Mouse (Mus musculus): ENCODE results near the gene Wnt1.
"Not testable (repeated sequence)": the region's sequence is repeated elsewhere in the genome, so short reads cannot be mapped to it uniquely, and the experiment has no call there.

Wnt1 gene

GRCm38 (mm10) chr15:98806809-98807770 lies 17.4 kb downstream of the Wnt1 start:
- DNase-seq: peak in 1 of 2 experiments; percentile 29

- DNase-seq: peak; percentile 26 to 57
These were observed 18.4 kb downstream of the Wnt1 start for GRCm38 (mm10) chr15:98807895-98808650.

GRCm38 (mm10) chr15:98808651-98809134 lies 19.0 kb downstream of the Wnt1 start:
- no peak for DNase-seq

- no peak for DNase-seq
These were observed 19.7 kb downstream of the Wnt1 start, which contains the start of gene Ddn for GRCm38 (mm10) chr15:98809390-98809789. TSS of gene Ddn (minus strand) at chr15:98809490.

- not testable (repeated sequence) for DNase-seq
These were observed 20.6 kb downstream of the Wnt1 start for GRCm38 (mm10) chr15:98810212-98810611.

- no peak for DNase-seq
These were observed 23.2 kb downstream of the Wnt1 start for GRCm38 (mm10) chr15:98812741-98813424.

- no peak for DNase-seq
These were observed 28.5 kb downstream of the Wnt1 start for GRCm38 (mm10) chr15:98818171-98818570.

- no peak for DNase-seq
These were observed 31.3 kb downstream of the Wnt1 start for GRCm38 (mm10) chr15:98820937-98821336.

GRCm38 (mm10) chr15:98821403-98821802 lies 31.7 kb downstream of the Wnt1 start:
- DNase-seq: peak; percentile 47 to 51

GRCm38 (mm10) chr15:98822147-98822546 lies 32.5 kb downstream of the Wnt1 start:
- no peak for DNase-seq

GRCm38 (mm10) chr15:98823434-98823833 lies 33.8 kb downstream of the Wnt1 start:
- no peak for DNase-seq

- DNase-seq: no peak
These were observed 38.0 kb downstream of the Wnt1 start for GRCm38 (mm10) chr15:98827611-98828011.

GRCm38 (mm10) chr15:98830736-98831683 lies 41.4 kb downstream of the Wnt1 start, which contains the start of gene Prkag1:
TSS of gene Prkag1 (minus strand) at chr15:98831521.
- peak; percentile 95 to 97 for DNase-seq

- no peak for DNase-seq
These were observed 42.0 kb downstream of the Wnt1 start for GRCm38 (mm10) chr15:98831684-98832035.

- DNase-seq: no peak
These were observed 42.8 kb downstream of the Wnt1 start for GRCm38 (mm10) chr15:98832161-98833058.

GRCm38 (mm10) chr15:98833281-98833680 lies 43.6 kb downstream of the Wnt1 start:
- DNase-seq: no peak

- DNase-seq: no peak
These were observed 44.4 kb downstream of the Wnt1 start for GRCm38 (mm10) chr15:98834059-98834458.

GRCm38 (mm10) chr15:98835291-98835690 lies 45.6 kb downstream of the Wnt1 start:
- DNase-seq: no peak

GRCm38 (mm10) chr15:98837006-98837742 lies 47.5 kb downstream of the Wnt1 start:
- no peak for DNase-seq

GRCm38 (mm10) chr15:98837743-98838103 lies 48.1 kb downstream of the Wnt1 start:
- no peak for DNase-seq
